In genomic region chr10:60752040-60753020, GRCm38 (mm10) we compare ENCODE assay signal across 8 mouse cellular contexts. TPM values are rescaled to one million over a fixed set of nuclear protein-coding genes. Genes with fewer than 3 reads are reported as not detected.
DNase-seq lines count a peak whose midpoint lies in the region; ATAC-seq and TF ChIP-seq lines count a peak whose summit lies in the region.

Gene Slc29a3, minus strand, starts transcription at chr10:60752794.

- peaks cover 0 to 2% of the 10 kb centered on the region in 2 experiments; a peak in 1 of 4 replicates for H3K36me3 ChIP-seq in MEL (ENCODE audit: control insufficient read depth in 1 of 2, insufficient read depth in 2 of 2, low read length in 2 of 2)
- H3K36me3 ChIP-seq in forebrain, postnatal 0 days (ENCODE audit: insufficient read depth) = no peaks in the 10 kb centered on the region
- H3K36me3 ChIP-seq in lung, embryonic 15.5 days = no peaks in the 10 kb centered on the region

- H3K9ac ChIP-seq in MEL (ENCODE audit: control insufficient read depth, low read depth, low read length, poor library complexity, severe bottlenecking) = peak within 1 kb of the TSS; percentile 85
- H3K9ac ChIP-seq in forebrain, postnatal 0 days = peak within 1 kb of the TSS; percentile 81
- peak within 1 kb of the TSS; percentile 86 for H3K9ac ChIP-seq in lung, embryonic 15.5 days

- no peak for TF ChIP-seq EP300 in MEL (IDR thresholded peaks at IDR 0.05; ENCODE audit: low read depth in 1 of 2, low read length in 2 of 2)

- ATAC-seq in forebrain, postnatal 0 days = peak; percentile 93
- peak; percentile 97 for ATAC-seq in lung, embryonic 15.5 days (ENCODE audit: borderline replicate concordance, extremely low read depth, low FRiP score, low TSS enrichment)

- TF ChIP-seq CTCF in MEL (IDR thresholded peaks at IDR 0.05 in 2 of 3, conservative IDR thresholded peaks at IDR 0.05 in 1 of 3; ENCODE audit: control insufficient read depth in 1 of 3, insufficient read depth in 1 of 3, low read depth in 2 of 3, low read length in 3 of 3, poor library complexity in 1 of 3, severe bottlenecking in 1 of 3) = peak in 2 of 3 experiments; percentile 49 to 54; a peak in 5 of 6 replicates
- peak; percentile 24; the same call in 1 of the 2 replicates for TF ChIP-seq CTCF in cerebellum, adult 2 months (IDR thresholded peaks at IDR 0.05; ENCODE audit: borderline replicate concordance, insufficient read depth, low read depth, low read length)
- peak; percentile 81 for TF ChIP-seq CTCF in forebrain, postnatal 0 days (IDR thresholded peaks at IDR 0.05; ENCODE audit: low read depth)

- DNase-seq in MEL (ENCODE audit: low read depth, low spot score) = peak; percentile 93
- DNase-seq in cerebellum, adult 2 months = peak; percentile 89
- DNase-seq in forebrain, postnatal 0 days = peak; percentile 94
- DNase-seq in heart, postnatal 4 days = peak; percentile 99
- peak; percentile 89 to 91 for DNase-seq in layer of hippocampus, adult 8-10 months (ENCODE audit: low spot score in 2 of 2)
- peak; percentile 94 for DNase-seq in ovary, adult 18-20 months (ENCODE audit: low spot score)
- DNase-seq in thymus, postnatal 0 days (ENCODE audit: low spot score) = peak; percentile 96

- WGBS in cerebellum, adult 2 months = 6% methylated on average over 41 of the region's 41 CpGs
- 6% methylated on average over 41 of the region's 41 CpGs for WGBS in forebrain, postnatal 0 days
- WGBS in lung, embryonic 15.5 days = 9% methylated on average over 40 of the region's 41 CpGs

- H3K27me3 ChIP-seq in MEL (ENCODE audit: control insufficient read depth in 1 of 2, insufficient read depth in 2 of 2, low read length in 2 of 2) = no peaks in the 10 kb centered on the region
- H3K27me3 ChIP-seq in cerebellum, adult 2 months (ENCODE audit: control insufficient read depth, insufficient read depth, low read length) = no peaks in the 10 kb centered on the region
- H3K27me3 ChIP-seq in forebrain, postnatal 0 days (ENCODE audit: insufficient read depth, low read length) = no peaks in the 10 kb centered on the region
- no peaks in the 10 kb centered on the region for H3K27me3 ChIP-seq in lung, embryonic 15.5 days

- H3K9me3 ChIP-seq in MEL (replicated peaks; ENCODE audit: insufficient read depth, low read length) = no peaks in the 10 kb centered on the region
- H3K9me3 ChIP-seq in forebrain, postnatal 0 days (ENCODE audit: low read length) = no peaks in the 10 kb centered on the region
- H3K9me3 ChIP-seq in lung, embryonic 15.5 days = no peaks in the 10 kb centered on the region

- peak within 1 kb of the TSS; percentile 96 for H3K4me2 ChIP-seq in forebrain, postnatal 0 days (ENCODE audit: low read depth)
- peak within 1 kb of the TSS; percentile 81 for H3K4me2 ChIP-seq in lung, embryonic 15.5 days

- peak within 1 kb of the TSS; percentile 93 to 96 for H3K4me3 ChIP-seq in MEL (ENCODE audit: control insufficient read depth in 1 of 2, insufficient read depth in 1 of 2, low read depth in 2 of 2, low read length in 2 of 2)
- H3K4me3 ChIP-seq in cerebellum, adult 2 months (replicated peaks; ENCODE audit: insufficient read depth, low read depth, low read length) = peak within 1 kb of the TSS; percentile 61
- H3K4me3 ChIP-seq in forebrain, postnatal 0 days (ENCODE audit: low read depth, low read length) = peak within 1 kb of the TSS; percentile 58
- peak within 1 kb of the TSS; percentile 77 for H3K4me3 ChIP-seq in lung, embryonic 15.5 days

- H3K4me1 ChIP-seq in MEL (ENCODE audit: control insufficient read depth in 1 of 2, insufficient read depth in 2 of 2, low read length in 2 of 2) = peaks cover 0 to 15% of the 10 kb centered on the region in 2 experiments; a peak in 2 of 4 replicates
- H3K4me1 ChIP-seq in cerebellum, adult 2 months (ENCODE audit: control insufficient read depth, insufficient read depth, low read length) = no peaks in the 10 kb centered on the region; the same call in 1 of the 2 replicates
- peaks cover 6% of the 10 kb centered on the region for H3K4me1 ChIP-seq in forebrain, postnatal 0 days (ENCODE audit: insufficient read depth)
- H3K4me1 ChIP-seq in lung, embryonic 15.5 days = peaks cover 14% of the 10 kb centered on the region

- H3K27ac ChIP-seq in MEL (ENCODE audit: control insufficient read depth, low read depth, low read length) = no peak within 1 kb of the TSS
- no peak within 1 kb of the TSS for H3K27ac ChIP-seq in cerebellum, adult 2 months (ENCODE audit: insufficient read depth, low read length)
- H3K27ac ChIP-seq in forebrain, postnatal 0 days (ENCODE audit: low read depth, low read length) = peak within 1 kb of the TSS; percentile 75
- peak within 1 kb of the TSS; percentile 69; the same call in 1 of the 2 replicates for H3K27ac ChIP-seq in lung, embryonic 15.5 days

- peaks cover 3% of the 10 kb centered on the region; the same call in 1 of the 2 replicates for H3K79me2 ChIP-seq in MEL (ENCODE audit: control insufficient read depth, insufficient read depth, low read length, poor library complexity)

- peak; percentile 72 to 92; a peak in 3 of 4 replicates for TF ChIP-seq POLR2A in MEL (IDR thresholded peaks at IDR 0.05; ENCODE audit: control insufficient read depth in 1 of 2, insufficient read depth in 1 of 2, low read depth in 1 of 2, low read length in 2 of 2, poor library complexity in 1 of 2)
- peak; percentile 75 for TF ChIP-seq POLR2A in cerebellum, adult 2 months (IDR thresholded peaks at IDR 0.05; ENCODE audit: borderline replicate concordance, insufficient read depth, low read length)

- no peak for TF ChIP-seq RAD21 in MEL (IDR thresholded peaks at IDR 0.05; ENCODE audit: low read depth, low read length)

TF ChIP-seq in MEL, 35 proteins besides CTCF, POLR2A, EP300 and RAD21 (continues in another document):
- TF ChIP-seq ETS1 (IDR thresholded peaks at IDR 0.05; ENCODE audit: low read depth, low read length) (no peak), SIN3A (IDR thresholded peaks at IDR 0.05; ENCODE audit: low read length) (peak; percentile 70), SMC3 (IDR thresholded peaks at IDR 0.05; ENCODE audit: low read depth, low read length) (peak; percentile 42), TAL1 (IDR thresholded peaks at IDR 0.05; ENCODE audit: low read length) (no peak), HCFC1 (IDR thresholded peaks at IDR 0.05; ENCODE audit: low read depth, low read length) (peak; percentile 68), ELF1 (IDR thresholded peaks at IDR 0.05; ENCODE audit: low read depth, low read length) (peak; percentile 100), CHD1 (IDR thresholded peaks at IDR 0.05; ENCODE audit: low read depth, low read length) (no peak), TCF12 (IDR thresholded peaks at IDR 0.05; ENCODE audit: low read depth, low read length) (peak; percentile 55; the same call in 1 of the 2 replicates), POLR2AphosphoS2 (IDR thresholded peaks at IDR 0.05; ENCODE audit: low read length) (peak; percentile 74; the same call in 1 of the 2 replicates), ZKSCAN1 (IDR thresholded peaks at IDR 0.05; ENCODE audit: low read depth, low read length) (no peak), KAT2A (conservative IDR thresholded peaks at IDR 0.05; ENCODE audit: low read depth, low read length) (no peak; the same call in 1 of the 2 replicates), ZNF384 (IDR thresholded peaks at IDR 0.05; ENCODE audit: low read depth, low read length) (peak; percentile 72), NRF1 (IDR thresholded peaks at IDR 0.05; ENCODE audit: insufficient read depth, low read depth, low read length, poor library complexity, severe bottlenecking) (no peak), TBP (IDR thresholded peaks at IDR 0.05; ENCODE audit: low read depth, low read length) (peak; percentile 45; the same call in 1 of the 2 replicates), MEF2A (IDR thresholded peaks at IDR 0.05; ENCODE audit: extremely low read depth, insufficient replicate concordance, low read depth, low read length, poor library complexity, severe bottlenecking) (no peak), RCOR1 (IDR thresholded peaks at IDR 0.05; ENCODE audit: low read depth, low read length) (no peak), MYC (IDR thresholded peaks at IDR 0.05; ENCODE audit: low read depth, low read length) (0 out of 2 replicates have a peak, but pooled peaks have one; percentile 31), MYB (IDR thresholded peaks at IDR 0.05; ENCODE audit: low read depth, low read length) (no peak), MAZ (IDR thresholded peaks at IDR 0.05; ENCODE audit: low read depth, low read length) (peak; percentile 88), MXI1 (IDR thresholded peaks at IDR 0.05; ENCODE audit: low read depth, low read length) (peak; percentile 51), E2F4 (IDR thresholded peaks at IDR 0.05; ENCODE audit: borderline replicate concordance, low read depth, low read length) (no peak), JUND (IDR thresholded peaks at IDR 0.05; ENCODE audit: low read depth, low read length) (no peak), NELFE (IDR thresholded peaks at IDR 0.05; ENCODE audit: low read depth, low read length) (peak; percentile 91), GABPA (IDR thresholded peaks at IDR 0.05; ENCODE audit: low read depth, low read length) (no peak), USF2 (IDR thresholded peaks at IDR 0.05; ENCODE audit: borderline replicate concordance in 1 of 2, insufficient read depth in 1 of 2, low read depth in 1 of 2, low read length in 2 of 2) (no peak), USF1 (IDR thresholded peaks at IDR 0.05; ENCODE audit: low read depth, low read length) (0 out of 2 replicates have a peak, but pooled peaks have one; percentile 33), ZMIZ1 (IDR thresholded peaks at IDR 0.05; ENCODE audit: low read depth, low read length) (peak; percentile 86), GATA1 (IDR thresholded peaks at IDR 0.05; ENCODE audit: low read depth, low read length) (no peak), CHD2 (IDR thresholded peaks at IDR 0.05; ENCODE audit: low read length) (no peak), BHLHE40 (IDR thresholded peaks at IDR 0.05; ENCODE audit: borderline replicate concordance, low read depth, low read length) (no peak), POLR2AphosphoS5 (IDR thresholded peaks at IDR 0.05; ENCODE audit: borderline replicate concordance, low read depth, low read length) (no peak)

RNA-seq across cellular contexts. Expression of gene Slc29a3, which starts in this region (rescaled TPM):
- 2.4 TPM in 2 replicates for total RNA-seq in MEL (2012; rRNA removed)
- polyA plus RNA-seq in MEL (2012; ENCODE audit: insufficient read depth in 1 of 2, insufficient read length in 2 of 2, low read depth in 1 of 2, low replicate concordance in 2 of 2, missing spikeins in 1 of 2) = 10 to 100 TPM in 1 of 2 experiments, 1 to 10 TPM in 1; 7.7 to 46.0 TPM
- polyA plus RNA-seq in cerebellum, adult 2 months (2012; rRNA removed) = 9.6 and 9.9 TPM in 2 replicates
- 6.5 and 9.3 TPM in 2 replicates for total RNA-seq in forebrain, postnatal 0 days (2014; rRNA removed)
- 7.8 and 11.6 TPM in 2 replicates for polyA plus RNA-seq in forebrain, postnatal 0 days (2015; fragmentation: Nextera tagmentation; extraction: Ambion mirVana)
- total RNA-seq in heart, postnatal 4 days (2021) = 1 to 10 TPM; 6.9 to 8.2 TPM
- total RNA-seq in layer of hippocampus, adult 8-10 months (2022) = 10 to 100 TPM; 13.9 to 22.5 (median 17.9) TPM
- polyA plus RNA-seq in lung, embryonic 15.5 days (2015; fragmentation: Nextera tagmentation; extraction: Ambion mirVana) = 13.3 and 13.6 TPM in 2 replicates
- polyA plus RNA-seq in thymus, postnatal 0 days (2015; fragmentation: Nextera tagmentation; extraction: Ambion mirVana) = 21.9 and 22.5 TPM in 2 replicates

Comparison
In these comparisons a context has a peak if more than half of its experiments do, and no peak if none do; other contexts are left out.
1. H3K27ac ChIP-seq: peak in forebrain, postnatal 0 days (single experiment) and lung, embryonic 15.5 days (single experiment); none in MEL (single experiment) and cerebellum, adult 2 months (single experiment).
2. CTCF ChIP-seq: peak in every context shown above with its lines; median percentile 81 in forebrain, postnatal 0 days; 52 in MEL; 24 in cerebellum, adult 2 months.
3. Peak in every context shown above with its lines, with median percentiles within 50 percentile points of each other: DNase-seq, H3K4me3 ChIP-seq and H3K9ac ChIP-seq.